Mouse (Mus musculus) right cerebral cortex, adult 2 months (tissue): ENCODE results near the gene Ssx2ip.

Experiments
- DNase-seq, 2 experiments: peaks; one replicate each; pipeline ENCODE4 v3.0.0; 2021 to 2022; ENCODE audit warnings: low spot score in 2 of 2

Ssx2ip gene

GRCm38 (mm10) chr3:146435533-146435932 lies 31.1 kb downstream of the Ssx2ip start:
- DNase-seq: no peak

- no peak for DNase-seq
These were observed 31.7 kb downstream of the Ssx2ip start for GRCm38 (mm10) chr3:146436114-146436513.

GRCm38 (mm10) chr3:146440011-146440410 lies 35.6 kb downstream of the Ssx2ip start:
- DNase-seq: no peak

GRCm38 (mm10) chr3:146440422-146440821 lies 36.0 kb downstream of the Ssx2ip start:
- DNase-seq: no peak

GRCm38 (mm10) chr3:146442484-146442883 lies 38.0 kb downstream of the Ssx2ip start:
- no peak for DNase-seq

GRCm38 (mm10) chr3:146442936-146443335 lies 38.5 kb downstream of the Ssx2ip start:
- DNase-seq: no peak

DNA sequence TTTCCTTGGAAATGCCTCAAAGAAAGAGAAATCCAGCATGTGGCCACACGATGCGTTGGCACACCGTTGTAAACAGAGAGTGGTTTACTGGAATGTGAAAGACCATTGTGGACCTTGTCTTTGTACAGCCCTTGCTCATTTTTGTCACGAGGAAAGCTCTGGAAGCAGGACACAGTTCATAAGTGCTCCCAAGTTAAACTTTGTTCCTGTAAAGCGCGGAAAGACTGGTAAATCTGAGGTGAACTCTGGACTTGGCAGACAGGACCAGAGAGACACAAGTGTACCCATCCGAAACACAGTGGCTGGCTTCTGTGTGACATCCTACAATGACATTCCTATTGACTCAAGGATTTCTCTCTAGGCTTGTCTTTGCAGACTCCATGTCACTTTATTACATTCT lies 38.9 kb downstream of the Ssx2ip start:
- DNase-seq: no peak

DNA sequence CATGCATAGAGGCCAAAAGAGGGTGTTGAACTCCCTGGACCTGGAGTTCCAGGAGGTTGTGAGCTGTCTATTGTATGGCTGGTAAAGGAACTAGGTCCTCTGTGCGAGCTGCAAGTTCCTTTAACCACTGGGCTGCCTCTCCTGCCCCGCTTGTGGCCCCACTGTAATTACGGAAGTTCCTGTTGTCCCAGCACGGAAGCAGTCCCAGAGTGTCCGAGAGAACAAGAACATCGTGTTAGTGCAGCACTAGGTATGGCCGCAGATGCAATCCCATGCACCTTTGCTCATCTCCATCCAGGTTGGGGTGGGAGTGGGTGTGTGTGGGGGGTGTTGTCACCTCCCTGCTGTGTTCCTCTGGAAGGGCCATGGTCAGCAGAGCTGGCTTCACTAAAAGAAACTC lies 40.4 kb downstream of the Ssx2ip start:
- no peak for DNase-seq

- DNase-seq: no peak
These were observed 42.7 kb downstream of the Ssx2ip start for GRCm38 (mm10) chr3:146447156-146447555.

DNA sequence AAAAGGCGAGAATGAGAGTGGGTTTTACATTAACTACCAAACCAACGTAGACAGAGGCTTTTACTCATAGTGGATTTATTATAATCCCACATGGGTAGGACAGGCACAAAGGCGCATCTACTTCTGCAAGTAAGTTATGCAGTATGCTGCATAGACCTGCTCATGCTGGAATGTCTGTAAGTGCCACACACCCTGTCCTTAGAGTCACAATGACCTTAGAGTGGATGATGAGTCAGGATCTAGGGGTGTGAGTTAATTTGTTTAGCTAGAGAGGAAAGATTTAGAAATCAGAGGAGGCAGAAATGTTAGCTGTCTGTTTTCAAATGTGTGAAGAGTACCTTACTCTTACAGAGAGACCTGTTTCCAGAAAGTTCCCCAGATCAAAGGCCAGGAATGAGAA lies 43.2 kb downstream of the Ssx2ip start:
- no peak for DNase-seq

GRCm38 (mm10) chr3:146448372-146448771 lies 43.9 kb downstream of the Ssx2ip start:
- DNase-seq: no peak

- no peak for DNase-seq
These were observed 44.5 kb downstream of the Ssx2ip start for GRCm38 (mm10) chr3:146448969-146449368.

- DNase-seq: no peak
These were observed 45.4 kb downstream of the Ssx2ip start, which contains the start of gene Ctbs for GRCm38 (mm10) chr3:146449745-146450250. Gene Ctbs (plus strand): TSS chr3:146449795.

GRCm38 (mm10) chr3:146450371-146450841 lies 46.0 kb downstream of the Ssx2ip start:
- peak; percentile 90 for DNase-seq

DNA sequence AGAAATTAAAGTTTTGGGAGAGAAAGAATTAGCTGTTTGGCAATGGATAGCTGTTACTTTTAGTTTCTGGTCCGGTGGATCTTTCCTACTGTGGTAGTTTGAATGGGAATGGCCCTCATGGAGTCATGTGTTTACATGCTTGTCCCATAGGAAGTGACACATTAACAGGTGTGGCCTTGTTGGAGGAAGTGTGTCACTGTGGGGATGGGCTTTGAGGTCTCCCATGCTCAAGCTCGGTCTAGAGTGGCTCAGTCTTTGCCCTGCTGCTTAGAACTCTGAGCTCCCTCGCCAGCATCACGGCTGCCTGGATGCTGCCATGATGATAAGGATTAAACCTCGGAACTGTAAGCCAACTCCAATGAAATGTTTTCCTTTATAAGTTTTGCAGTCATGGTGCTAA lies 46.9 kb downstream of the Ssx2ip start:
- no peak for DNase-seq

DNA sequence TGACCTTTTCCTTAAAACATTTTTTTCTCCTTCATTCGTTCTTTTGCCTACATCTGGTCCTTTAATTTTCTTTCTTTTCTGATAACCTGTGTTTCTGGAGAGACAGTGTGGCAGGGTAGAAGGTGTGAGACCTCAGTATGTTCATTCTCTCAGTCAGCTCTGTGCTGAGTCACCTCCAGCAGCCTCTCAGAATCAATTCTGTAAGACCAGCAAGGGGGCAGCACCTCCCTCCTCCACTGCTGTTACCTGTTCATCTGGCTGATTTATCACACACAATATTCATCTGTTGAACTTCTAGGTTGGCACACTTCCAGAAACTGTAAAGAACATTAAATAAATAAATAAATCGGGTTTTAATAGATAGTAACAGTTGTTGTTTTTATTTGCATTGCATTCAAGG lies 58.5 kb downstream of the Ssx2ip start:
- DNase-seq: no peak

DNA sequence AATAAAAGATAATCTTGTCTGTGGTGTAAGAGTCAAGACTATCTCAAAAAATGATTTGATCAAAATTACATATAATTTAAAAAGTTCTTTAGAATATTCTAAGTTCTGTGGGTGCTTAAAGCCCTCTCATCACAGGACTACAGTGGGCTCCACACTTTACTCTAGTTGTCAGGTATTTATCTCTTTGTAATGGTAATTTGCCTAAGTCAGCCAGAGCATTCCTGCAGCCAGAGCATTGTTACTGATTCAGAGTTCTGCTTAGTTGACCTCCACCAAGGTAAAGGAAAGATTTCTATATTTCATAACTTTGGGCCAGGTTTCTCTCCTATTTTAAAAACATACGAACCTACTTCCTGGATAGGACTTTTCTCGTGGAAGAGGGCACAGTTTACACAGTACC lies 64.8 kb downstream of the Ssx2ip start:
- DNase-seq: no peak

GRCm38 (mm10) chr3:146472657-146473056 lies 68.2 kb downstream of the Ssx2ip start:
- no peak for DNase-seq

DNA sequence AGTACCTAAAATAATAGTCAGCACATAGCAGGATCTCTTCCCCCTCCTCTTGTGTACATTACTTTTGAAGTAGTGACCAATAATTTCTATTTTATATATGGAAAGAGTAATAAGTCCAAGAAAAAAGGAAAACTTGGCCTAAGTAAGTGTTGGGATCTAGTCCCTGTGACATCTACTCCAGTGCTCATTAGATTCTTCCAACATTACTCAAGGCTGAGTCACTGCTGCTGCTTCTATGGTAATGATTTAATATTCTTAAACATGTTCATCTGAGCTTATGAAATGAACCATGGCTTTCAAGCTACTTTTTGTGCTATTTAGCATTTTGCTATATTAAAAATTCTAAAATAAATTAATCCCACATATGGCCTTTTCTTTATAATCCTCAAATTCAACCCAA lies 69.3 kb downstream of the Ssx2ip start:
- no peak for DNase-seq

GRCm38 (mm10) chr3:146474428-146474827 lies 70.0 kb downstream of the Ssx2ip start:
- DNase-seq: no peak

DNA sequence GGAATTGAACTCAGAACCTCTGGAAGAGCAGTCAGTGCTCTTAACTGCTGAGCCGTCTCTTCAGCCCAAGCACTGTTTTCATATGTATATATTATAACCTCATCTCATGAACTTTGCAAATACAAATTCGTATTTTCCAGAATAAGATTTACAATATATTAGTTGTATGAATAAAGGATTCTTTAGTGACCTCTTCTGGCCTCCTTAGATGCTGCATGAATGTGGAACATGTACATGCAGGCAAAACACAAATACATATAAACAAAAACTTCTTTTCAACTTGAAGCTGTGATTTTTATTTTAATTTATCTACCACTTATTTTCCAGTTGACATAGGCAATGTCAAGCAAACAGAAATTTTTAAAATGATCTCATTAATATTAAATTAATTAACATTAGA lies 77.6 kb downstream of the Ssx2ip start:
- DNase-seq: no peak

- no peak for DNase-seq
These were observed 82.0 kb downstream of the Ssx2ip start for GRCm38 (mm10) chr3:146486464-146486863.
